Mouse (Mus musculus) T-helper 1 cell (primary cell): ENCODE measurements around the gene Xpnpep3.

Source experiments
- in situ Hi-C: fragments of 300-600 bp; cut with MboI, MseI; formaldehyde crosslinking; loops from one replicate; pipeline ENCODE4 v1.15.1; 2025; ENCODE audit warnings: high pct_unique_total_duplicates

Gene Xpnpep3

DNA sequence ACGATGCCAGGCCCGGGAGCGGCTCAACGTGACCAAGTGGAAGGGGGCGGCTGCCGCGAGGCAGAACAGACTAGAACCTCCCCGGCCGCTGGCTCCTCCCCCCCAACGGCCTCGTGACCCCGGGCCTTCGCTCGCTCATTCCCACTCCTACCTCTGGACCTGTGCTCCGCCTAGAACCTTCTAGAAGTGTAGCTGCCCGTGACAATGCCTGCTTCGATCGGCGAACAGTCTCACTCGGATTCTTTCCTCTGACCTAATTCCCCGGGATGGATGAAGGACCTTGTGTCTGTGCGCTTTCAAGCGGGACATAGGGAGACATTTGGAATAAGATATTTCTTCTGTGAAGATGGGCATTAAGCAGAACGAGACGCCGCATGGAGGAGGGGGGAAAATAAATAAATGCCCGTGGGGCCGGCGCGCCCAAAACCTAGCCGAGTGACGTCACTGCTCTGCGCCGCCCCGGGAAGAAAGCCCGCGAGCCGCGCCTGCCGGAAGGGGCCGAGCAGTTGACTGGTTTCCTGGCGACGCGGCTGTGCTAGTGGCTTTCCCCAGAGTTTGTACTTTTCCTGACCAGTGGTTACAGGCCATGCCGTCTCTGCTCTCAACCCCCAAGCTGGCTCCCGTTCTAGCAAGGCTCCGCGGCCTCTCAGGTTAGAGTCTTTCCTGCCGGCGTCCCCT lies at the start of gene Xpnpep3, which contains the start of gene St13:
Xpnpep3 (plus strand) TSS at position 501 of the 678 bp plus-strand sequence.
St13 (minus strand) TSS at position 440 of the 678 bp plus-strand sequence.
- in situ Hi-C loops = loop anchor here (25.0 kb wide), 1 partner anchor 1162 kb away; the partner anchor contains the start of genes AC140267.1 and Mief1

DNA sequence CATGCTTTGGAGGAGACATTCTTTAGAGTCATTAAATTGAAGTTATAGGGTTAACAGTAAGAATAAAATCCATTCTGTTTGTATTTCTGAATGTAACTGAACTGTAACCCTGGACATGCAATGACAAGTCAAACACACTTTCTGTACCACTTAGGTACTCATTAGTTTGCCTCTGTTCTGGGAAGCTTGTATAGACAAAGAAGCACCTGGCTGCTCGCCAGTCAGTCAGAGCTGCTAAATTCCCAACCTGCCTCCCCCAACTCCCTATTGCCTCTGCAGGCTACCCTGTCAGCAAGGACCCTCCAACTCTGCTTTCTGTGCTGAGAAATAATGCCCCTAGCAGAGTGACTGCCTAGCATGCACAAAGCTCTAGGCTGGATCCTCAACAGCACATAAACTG lies 49.5 kb upstream of the Xpnpep3 start:
- in situ Hi-C loops = no loop called here

DNA sequence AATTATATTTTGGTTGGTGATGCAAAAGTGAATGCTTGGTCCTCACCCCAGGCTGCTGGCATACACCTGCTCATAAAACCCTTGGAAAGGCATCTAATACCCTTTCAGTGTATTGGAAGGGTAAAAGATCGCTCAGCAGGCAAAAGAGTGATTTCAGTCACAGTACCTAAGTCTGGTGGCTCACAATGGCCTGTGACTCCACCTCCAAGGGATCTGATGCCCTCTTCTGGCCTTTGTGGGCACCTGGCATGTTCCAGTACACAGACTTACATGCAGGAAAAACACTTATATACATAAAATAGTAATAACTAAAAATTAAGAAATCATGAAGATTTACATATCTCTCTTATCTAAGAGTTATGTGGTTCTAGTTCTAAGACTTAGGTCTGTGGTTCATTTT lies 47.3 kb upstream of the Xpnpep3 start:
- in situ Hi-C loops = no loop called here

DNA sequence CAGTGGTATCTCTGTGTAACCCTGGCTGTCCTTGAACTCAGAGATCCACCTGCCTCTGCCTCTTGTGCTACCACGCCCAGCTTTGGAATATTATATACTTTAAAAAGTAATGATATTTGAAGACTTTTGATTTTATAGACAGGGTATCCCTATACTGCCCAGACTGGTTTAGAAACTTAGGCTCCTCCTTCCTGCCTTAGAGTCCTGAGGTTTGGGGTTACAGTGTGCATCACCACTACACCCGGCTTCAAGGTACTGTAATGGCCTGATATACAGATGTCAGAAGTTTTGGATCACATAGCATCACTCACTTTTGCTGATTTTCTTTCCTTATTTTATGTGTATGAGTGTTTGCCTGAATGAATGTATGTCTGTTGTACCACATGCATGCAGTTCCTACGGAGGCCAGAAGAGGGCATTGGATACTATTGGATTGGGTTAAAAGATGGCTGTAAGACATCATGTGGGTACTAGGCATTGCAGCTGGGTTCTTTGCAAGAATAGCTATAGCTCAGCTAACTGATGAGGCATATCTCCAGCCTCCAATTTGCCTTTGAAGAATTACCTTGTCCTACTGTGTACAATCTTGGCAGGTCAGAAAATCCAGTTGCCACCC lies 44.7 kb upstream of the Xpnpep3 start:
- in situ Hi-C loops = no loop called here

DNA sequence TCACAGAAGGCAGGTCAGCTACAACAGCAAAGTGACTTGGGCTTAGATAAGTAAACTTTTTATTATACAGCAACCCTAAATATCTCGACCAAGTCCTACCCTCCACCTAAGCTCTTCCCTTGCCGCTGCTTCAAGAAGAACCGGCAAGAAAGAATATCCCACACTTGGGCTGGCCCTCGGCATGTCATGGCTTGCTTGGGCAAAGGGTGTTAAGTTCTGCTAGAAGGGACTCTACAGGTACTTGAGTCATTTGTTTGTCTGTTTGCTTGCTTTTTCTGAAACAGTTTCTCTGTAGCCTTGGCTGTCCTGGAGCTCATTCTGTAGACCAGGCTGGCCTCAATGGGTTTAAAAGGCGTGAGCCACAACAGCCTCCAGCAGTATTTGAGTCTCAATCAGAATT lies 43.0 kb upstream of the Xpnpep3 start:
- in situ Hi-C loops = no loop called here

DNA sequence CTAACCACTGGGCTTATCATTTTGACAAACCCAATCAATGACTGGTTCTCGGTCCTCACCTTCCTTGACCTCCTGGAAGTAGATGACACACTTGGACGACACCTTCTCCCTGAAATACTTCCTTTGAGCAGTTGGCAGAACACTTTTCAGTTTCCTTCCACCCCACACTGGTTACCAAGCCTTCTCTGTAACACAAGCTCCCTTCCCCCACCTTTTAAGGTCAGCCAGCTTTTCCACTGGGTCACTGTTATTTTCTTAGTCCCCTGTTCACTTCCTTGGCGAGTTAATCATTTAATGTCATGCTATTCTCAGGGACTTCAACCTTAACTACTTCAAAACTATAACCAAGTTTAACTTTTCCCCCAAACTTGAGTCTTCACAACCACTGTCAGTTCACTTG lies 41.0 kb upstream of the Xpnpep3 start:
- in situ Hi-C loops = no loop called here

DNA sequence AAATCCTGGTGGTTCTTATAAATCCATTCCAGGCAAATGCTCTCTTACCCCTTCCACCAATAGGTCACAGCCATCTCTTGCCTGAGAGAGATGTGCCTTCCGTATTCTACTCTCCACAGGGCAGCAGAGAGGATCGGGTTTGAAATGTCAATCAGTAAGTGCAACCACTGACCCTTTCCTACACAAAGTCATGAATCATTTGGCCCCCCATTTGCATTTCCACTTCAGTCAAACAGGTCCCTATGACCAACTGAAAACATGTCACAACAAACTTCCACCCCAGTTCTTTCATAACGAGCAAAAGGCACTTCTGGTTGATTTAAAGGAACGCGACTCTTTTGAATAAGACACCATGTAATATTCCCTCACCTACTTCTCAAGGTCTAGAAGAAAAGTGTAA lies 40.5 kb upstream of the Xpnpep3 start:
- in situ Hi-C loops = no loop called here

DNA sequence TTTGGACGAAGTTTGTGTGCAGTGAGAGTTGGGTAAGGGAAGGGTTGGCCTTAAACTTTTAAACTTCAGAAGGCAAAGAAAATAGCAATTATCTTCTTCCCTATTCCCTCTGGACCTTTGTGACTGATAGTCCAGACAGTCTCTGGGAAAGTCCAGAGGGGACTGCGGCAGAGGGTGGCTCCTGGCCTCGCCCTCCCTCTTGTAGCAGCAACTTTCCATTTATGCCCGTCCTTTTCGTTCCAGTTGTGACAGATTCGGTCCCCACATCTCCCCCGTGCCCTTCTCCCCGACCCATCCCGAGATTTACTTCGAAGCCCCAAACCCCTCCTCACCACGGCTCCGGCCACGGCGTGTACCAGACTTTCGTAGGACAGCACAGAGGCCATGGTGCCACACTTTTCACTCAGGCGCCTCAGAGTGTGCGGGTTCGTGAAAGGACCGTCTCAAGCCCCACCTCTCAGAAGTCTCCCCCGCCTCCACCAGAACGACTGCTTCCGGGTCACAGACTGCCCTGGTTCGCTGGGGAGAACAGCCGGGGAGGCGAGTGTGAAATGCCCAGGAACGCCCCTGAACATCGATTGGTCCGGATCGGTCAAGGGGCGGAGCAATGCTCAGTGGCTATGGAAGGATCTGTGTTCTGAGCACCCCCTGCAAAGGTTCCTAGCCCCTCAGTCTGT lies 39.5 kb upstream of the Xpnpep3 start, which contains the start of gene Slc25a17:
Slc25a17 (minus strand) TSS at position 468 of the 677 bp plus-strand sequence.
- in situ Hi-C loops = no loop called here

DNA sequence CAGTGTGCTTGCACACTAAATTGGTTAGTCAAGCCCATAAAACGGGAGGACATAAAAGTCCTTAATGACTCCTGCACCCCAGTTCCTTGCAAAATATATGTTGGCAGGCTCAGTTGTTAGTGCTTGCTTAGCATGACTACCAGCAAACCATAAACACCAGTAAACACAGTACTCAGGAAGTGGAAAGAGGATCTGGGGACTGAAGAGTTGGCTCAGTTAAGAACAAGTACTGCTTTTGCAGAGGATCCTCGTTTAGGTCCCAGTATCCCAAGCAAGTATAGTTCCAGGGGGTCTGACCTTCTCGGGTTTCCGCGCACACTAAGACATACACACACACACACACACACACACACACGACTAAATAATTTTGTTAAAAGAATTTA lies 38.9 kb upstream of the Xpnpep3 start:
- in situ Hi-C loops = no loop called here

DNA sequence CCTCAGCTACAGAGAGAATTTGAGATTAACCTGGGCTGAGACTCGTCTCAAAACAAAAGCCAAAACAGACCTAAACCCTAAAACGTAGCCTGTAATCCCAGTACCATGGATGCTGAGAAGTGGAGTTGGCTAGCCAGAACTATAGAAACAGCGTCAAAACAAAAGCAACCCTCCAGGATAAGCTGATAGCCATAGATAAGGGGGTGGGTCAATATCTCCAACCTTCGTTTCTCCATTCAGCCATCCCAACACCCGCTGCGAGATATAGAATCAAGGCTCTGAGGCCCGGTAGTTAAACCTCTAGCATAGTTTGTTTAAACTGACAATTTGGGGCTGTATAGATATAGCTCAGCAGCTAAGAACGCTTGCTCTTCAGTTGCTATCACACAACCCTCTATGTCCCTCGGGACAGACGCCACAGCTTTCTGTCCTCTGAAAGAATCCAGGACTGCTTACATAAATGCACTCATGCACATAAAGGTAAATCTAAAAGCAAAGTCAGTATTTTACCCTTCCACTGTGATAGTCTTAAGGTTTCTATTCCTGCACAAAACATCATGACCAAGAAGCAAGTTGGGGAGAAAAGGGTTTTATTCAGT lies 38.4 kb upstream of the Xpnpep3 start:
- in situ Hi-C loops = no loop called here

DNA sequence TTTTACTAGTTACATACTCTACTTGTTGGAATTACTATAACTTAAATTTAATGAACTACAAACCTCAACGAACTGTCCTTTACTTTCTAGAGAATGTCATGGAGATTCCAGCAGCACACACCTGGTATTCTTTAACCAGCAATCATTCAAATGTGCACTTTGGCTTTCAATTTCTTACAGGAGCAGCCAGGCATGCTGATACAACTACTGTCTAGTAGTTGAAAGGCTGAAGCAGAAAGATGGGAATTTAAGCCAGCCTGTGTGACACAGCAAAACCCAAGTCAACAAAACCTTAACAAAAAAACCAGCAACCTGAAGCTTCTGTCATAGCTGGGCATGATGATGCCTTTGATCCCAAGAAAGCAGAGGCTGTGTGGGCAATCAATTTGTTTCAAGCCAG lies 37.4 kb upstream of the Xpnpep3 start:
- in situ Hi-C loops = no loop called here

DNA sequence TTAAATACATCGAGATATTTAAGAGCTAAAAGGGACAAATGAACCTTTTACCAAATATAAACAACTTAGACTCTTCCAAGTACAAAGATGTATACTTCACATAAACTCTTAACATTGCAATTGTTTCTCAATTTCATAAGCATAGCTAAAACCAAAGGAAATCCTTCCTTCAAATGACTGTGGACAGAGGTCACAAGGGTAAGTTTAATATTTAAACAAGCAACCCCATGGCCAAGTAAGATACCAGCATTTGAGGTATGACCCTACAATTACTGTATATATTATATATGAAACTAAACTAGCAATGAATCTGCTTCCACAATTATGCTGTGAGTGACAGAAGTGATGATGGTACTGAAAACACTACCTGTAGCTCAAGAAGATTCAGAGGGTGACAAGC lies 35.7 kb upstream of the Xpnpep3 start:
- in situ Hi-C loops = no loop called here

DNA sequence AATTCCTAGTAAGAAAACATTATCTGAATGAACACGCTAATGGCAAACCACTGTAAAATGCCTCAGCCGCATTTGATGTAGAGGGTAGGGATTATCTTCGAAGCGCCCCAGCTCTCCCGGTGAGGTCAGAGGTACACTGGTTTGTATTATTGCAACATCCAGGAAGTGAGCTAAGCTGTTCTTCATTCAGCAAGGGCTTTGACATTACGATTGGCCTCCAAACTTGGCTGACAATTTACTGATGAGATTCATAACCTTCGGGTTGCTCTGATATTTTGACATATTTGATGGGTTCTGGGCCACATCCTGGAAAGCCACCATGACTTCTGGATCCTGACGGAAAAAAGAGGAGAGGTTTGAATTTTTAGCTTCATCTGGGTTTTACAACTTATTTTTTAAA lies 34.7 kb upstream of the Xpnpep3 start:
- in situ Hi-C loops = no loop called here

DNA sequence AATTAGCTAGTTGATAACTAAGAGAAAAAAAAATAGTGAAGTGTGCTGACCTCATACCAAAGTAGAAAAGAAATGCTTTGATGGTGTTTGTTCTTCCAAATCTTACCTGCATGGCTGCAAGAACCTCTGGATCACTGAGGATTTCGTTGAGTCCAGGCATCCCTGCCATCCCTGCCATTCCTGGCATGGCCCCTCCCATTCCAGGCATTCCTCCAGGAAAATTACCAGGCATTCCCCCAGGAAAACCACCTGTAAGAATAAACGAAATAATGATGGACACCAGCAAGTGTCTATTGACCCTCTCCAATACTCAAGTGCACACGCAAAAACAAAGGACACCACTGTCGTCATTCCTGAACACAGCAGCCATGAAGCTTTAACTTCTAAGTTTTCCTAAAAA lies 33.7 kb upstream of the Xpnpep3 start:
- in situ Hi-C loops = no loop called here

DNA sequence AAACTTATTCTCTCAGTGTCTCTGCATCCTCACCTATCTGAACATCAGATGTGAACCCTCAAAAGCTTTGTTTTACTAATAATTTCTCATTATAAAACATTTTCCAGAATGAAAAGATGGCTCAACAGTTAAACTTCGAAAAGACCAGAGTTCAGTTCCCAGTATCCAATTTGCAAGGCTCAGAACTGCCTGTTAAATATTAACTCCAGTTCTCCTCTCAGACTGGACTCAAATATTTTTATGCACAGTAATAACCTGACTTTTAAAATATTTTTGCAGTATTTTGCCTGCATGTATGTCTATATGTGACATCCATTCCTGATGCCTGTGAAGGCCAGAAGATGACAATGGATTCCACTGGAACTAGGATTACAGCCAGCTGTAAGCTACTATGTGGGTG lies 31.3 kb upstream of the Xpnpep3 start:
- in situ Hi-C loops = no loop called here

DNA sequence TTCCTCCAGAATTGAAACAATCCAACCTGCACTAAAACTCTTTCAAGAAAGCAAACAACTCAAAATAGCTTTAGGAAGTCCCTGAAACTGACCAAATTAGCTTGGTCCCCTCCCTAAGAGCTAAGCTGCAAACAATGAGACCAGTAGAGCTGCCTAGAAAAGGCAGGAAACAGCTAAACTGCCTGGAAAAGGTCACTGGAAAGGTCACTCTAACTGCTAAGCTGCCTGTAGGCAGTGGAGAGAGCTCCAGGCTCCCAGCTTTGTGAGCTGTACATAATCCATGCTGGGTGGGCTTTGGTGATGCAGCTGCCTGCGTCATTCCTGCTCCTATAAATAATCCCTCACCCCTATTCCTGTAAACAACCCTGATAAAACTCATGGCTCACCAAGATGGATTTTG lies 29.6 kb upstream of the Xpnpep3 start:
- in situ Hi-C loops = no loop called here

DNA sequence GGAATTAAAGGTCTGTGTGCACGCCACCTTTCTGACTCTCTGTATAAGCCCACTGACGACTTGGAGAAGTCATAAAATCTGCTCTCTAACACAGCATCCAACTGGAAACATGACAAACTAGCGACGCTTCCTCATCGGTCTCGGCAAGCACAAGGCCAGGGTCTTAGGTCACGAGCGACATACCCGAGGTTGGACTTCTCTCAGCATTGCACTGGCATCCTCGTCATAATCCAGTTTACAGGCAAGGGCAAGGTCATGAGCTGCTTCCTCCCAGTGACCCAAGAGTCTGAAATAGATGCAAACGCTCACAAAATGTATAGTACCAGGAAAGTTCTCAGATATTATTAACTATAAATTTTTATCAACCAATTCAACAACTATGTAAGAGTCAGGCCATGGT lies 25.3 kb upstream of the Xpnpep3 start:
- in situ Hi-C loops = no loop called here

DNA sequence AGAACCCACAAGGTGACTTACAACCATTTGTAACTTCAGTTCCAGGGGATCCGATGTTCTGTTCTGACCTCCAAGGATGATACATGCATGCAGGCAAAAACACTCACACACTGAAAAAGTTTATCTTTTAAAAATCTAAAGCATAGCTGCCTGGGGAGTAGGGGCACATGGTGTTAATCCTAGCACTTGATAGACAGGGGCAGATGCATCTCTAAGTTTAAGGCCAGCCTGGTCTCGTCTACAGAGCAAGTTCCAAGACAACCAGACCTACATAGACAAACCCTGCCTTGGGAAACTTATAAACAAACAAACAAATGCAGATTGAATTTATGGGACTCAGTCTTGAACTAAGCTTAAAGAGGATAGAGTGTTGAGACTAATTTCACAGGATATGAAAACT lies 21.1 kb upstream of the Xpnpep3 start:
- in situ Hi-C loops = no loop called here

DNA sequence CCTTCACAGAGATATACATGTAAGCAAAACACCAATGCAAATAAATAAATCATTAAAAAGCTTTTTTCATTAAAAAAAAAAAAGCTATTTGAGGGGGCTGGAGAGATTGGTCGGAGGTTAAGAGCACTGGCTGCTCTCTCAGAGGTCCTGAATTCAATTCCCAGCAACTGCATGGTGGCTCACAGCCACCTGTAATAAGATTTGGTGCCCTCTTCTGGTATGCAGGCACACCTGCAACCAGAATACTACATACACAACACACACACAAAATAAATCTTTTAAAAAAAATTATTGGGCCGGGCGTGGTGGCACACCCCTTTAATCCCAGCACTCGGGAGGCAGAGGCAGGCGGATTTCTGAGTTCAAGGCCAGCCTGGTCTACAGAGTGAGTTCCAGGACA lies 13.6 kb upstream of the Xpnpep3 start:
- in situ Hi-C loops = no loop called here

DNA sequence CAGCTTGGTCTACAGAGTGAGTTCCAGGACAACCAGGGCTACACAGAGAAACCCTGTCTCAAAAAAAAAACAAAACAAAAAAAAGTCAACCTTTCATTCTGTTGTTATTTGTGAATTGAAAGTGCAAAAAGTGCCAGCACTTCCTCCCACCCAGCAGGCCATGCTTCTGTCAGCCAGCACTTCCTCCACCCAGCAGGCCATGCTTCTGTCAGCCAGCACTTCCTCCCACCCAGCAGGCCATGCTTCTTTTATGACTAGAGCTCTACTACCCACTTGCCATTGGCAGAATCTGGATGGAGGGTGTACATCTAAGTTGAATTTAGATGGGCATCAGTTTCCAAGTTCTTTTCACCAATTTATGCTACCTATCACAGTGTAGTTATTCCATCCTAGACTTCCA lies 6.9 kb upstream of the Xpnpep3 start:
- in situ Hi-C loops = no loop called here

DNA sequence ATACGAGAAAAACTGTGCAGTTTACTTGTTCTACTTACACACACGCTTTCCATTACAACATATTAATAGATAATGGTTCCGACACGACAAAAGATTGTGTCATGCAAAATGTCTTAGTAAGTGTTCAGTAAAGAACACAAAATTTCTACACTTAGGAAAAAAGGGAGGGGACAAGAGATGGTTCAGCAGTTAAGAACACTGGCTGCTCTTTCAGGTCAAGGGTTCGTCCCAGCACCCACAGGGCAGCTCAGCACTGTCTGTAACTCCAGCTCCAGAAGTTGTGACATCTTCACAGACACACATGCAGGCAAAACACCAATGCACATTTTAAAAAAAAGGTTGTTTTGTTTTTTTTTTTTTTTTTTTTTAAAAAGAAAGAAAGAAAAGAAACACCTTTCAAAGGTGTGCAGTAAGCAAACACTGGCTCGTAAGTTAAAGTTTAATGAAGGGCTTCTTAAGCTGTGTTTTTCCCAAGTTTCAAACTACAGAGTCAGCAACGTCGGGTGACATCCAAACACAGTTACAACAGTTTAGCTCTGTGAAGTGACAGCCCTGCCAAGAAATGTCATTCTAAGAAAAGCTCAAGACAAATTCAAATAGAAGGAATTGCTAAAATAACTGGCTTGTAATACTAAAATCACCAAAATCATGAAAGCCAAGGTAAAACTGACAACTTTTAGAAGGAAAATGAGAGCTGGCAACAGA lies 5.6 kb upstream of the Xpnpep3 start:
- in situ Hi-C loops = no loop called here

DNA sequence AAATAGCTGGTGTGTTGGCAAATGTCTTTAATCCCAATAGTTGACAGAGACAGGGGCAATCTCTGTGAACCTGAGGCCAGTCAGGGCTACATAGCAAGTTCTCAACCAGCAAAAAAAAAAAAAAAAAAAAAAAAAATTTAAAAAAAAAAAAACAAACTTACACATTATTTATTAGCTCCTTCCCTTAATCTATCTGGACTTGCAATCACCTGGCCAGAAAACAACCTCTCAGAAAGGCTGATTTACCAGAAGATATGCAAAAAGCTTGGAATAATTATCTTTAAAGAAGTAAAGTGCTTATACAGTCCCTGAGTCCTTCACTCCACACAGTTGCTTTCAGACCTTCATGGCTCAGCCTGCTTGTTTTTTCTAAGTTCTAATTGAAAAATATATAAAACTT lies 1.7 kb upstream of the Xpnpep3 start:
- in situ Hi-C loops = no loop called here
